Mouse (Mus musculus) ovary, adult 18-20 months (tissue): Measurements from ENCODE around the gene Hist2h2bb.
"Not testable (repeated sequence)": the region's sequence is repeated elsewhere in the genome, so short reads cannot be mapped to it uniquely, and the experiment has no call there.

Experiments
- DNase-seq: peaks from one replicate; pipeline ENCODE4 v3.0.0; 2022; ENCODE audit warnings: low spot score, mixed read lengths

The Hist2h2bb gene

DNA sequence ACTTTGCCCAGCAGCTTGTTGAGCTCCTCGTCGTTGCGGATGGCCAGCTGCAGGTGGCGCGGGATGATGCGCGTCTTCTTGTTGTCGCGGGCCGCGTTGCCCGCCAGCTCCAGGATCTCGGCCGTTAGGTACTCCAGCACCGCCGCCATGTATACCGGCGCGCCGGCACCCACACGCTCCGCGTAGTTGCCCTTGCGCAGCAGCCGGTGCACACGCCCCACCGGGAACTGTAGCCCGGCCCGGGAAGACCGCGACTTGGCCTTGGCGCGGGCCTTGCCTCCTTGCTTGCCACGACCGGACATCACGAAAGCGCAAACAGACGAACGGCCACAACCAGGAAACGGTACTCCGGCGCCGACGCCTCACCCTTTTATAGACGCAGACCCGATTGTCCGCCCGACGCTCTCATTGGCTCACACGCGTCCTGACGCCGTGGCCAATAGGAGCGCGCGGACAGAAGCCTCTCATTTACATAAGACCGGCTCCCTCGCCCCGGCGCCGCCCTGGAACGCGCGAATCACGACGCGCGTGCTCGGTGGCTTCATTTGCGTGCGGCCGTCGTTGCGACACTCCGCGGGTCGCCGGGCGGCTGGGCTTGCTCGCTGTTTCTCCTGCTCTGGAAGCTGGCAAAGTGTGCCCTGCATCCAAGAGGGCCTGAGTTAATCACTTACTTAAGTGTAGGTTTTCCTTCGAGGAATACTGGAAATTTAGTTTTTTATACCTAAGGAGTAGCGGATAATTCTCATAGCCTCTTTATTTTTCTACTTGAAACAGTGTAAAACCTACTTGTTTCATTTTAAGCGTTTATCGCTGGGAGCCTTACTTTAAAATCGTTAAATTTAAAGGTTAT lies 29.4 kb upstream of the Hist2h2bb start, which contains the start of gene Hist2h2aa2:
TSS of gene Hist2h2aa2 (minus strand) at position 328 of the 850 bp plus-strand sequence.
- DNase-seq: peak; percentile 93

DNA sequence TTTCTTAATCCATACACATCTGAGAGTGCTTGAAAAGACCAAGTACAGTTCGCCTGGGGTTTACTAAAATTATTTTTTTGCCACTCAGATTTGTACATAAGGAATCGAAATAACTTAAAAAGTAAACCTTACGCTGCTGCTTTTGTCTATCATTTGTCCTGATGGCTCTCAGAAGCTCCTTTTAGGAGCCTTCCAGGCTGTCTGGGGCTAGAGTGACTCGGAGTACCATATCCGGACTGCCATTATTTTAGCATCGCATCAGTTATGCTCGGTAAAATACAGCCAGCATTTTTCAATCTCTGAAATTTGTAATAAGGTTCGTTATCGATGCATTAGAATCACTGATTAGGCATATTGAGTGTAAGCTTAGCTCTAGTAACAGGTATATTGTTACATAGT lies 28.8 kb upstream of the Hist2h2bb start:
- no peak for DNase-seq

DNA sequence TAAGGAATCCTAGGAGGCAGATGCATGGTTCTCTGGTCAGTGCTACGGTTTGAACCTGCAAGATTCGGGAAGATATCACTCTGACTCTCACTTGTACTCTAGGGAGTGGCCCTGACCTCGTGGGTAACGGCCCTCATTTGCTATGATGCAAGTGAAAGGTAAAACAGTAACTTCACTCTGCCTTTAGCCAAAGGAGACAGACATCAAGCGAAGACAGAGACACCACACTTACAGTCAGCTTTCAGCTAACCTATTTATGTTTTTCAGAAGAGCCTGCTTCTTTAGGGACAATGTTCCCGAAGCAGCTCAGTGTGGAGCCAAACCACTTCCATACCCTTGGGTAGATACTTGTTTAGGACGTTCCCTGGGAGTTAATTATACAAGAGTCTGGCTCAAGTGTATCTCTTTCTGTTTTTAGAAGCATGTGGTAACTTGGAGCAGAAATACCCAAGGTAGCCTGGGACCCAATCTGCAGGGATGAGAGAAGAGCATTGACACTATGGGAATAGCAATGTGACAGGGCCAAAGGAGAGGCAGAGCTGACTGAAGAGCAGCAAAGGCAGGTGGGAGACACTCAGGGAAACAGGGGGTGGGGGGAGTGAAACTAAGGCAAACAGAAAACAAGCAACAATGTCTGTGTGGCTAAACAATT lies 25.5 kb upstream of the Hist2h2bb start:
- no peak for DNase-seq

DNA sequence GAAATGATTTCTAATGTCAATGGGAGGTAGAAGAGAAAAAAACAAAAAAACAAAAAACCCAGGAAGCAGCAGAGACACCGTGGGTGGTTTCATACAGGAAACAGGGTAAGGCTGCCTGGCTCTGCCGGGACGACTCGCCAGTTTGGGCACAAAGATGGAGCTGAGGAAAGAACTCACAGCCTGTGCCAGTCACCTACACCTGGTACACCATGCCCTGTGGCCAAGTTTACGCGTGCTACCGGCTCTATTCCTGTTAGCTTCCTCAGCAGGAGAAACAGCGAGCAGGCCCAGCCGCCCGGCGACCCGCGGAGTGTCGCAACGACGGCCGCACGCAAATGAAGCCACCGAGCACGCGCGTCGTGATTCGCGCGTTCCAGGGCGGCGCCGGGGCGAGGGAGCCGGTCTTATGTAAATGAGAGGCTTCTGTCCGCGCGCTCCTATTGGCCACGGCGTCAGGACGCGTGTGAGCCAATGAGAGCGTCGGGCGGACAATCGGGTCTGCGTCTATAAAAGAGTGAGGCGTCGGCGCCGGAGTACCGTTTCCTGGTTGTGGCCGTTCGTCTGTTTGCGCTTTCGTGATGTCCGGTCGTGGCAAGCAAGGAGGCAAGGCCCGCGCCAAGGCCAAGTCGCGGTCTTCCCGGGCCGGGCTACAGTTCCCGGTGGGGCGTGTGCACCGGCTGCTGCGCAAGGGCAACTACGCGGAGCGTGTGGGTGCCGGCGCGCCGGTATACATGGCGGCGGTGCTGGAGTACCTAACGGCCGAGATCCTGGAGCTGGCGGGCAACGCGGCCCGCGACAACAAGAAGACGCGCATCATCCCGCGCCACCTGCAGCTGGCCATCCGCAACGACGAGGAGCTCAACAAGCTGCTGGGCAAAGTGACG lies 24.3 kb upstream of the Hist2h2bb start, which contains the start of gene Hist2h2aa1:
TSS of gene Hist2h2aa1 (plus strand) at position 495 of the 884 bp plus-strand sequence.
- DNase-seq: peak; percentile 76

DNA sequence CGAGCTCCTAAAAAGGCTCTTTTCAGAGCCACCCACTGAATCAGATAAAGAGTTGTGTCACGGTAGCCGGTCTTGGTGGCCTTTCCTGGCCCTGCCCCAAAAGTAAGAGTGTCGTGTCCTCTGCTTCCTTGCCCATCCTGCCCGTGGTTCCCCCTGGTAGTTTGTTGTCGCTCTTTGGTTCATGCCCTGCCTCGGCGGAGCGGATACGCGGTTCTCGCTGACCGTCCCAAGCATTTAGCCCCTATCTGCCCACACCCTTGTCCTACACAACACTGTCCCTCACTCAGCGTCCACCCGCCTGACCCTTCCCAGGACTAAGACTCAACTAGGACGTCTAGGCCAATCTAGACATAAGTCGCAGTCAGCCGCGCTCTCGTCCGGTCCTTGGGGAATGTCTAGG lies 23.5 kb upstream of the Hist2h2bb start:
- DNase-seq: not testable (repeated sequence)

DNA sequence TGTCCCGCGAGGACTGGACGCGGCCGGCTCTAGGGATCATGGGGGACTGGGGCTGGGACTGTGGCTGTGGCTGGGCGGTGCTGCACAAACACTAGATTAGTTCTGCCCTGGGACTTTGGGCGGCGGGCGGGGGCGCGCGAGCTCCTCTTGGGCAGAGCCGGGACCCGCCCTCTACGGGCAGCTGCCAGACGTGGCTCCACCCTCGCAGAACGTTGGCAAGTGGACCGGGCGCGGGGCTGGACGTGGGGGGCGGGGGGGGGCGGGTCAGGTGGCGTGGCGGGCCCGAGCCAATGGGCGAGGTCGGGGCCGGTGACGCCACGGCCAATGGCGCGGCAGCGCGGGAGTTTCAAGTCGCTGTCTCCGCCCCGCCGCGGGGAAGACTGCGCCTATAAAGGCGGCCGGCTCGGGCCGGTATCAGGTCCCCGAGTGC lies 23.1 kb upstream of the Hist2h2bb start, which contains the start of gene Hist2h3c1:
TSS of gene Hist2h3c1 (plus strand) at position 259 of the 430 bp plus-strand sequence.
- DNase-seq: not testable (repeated sequence)

DNA sequence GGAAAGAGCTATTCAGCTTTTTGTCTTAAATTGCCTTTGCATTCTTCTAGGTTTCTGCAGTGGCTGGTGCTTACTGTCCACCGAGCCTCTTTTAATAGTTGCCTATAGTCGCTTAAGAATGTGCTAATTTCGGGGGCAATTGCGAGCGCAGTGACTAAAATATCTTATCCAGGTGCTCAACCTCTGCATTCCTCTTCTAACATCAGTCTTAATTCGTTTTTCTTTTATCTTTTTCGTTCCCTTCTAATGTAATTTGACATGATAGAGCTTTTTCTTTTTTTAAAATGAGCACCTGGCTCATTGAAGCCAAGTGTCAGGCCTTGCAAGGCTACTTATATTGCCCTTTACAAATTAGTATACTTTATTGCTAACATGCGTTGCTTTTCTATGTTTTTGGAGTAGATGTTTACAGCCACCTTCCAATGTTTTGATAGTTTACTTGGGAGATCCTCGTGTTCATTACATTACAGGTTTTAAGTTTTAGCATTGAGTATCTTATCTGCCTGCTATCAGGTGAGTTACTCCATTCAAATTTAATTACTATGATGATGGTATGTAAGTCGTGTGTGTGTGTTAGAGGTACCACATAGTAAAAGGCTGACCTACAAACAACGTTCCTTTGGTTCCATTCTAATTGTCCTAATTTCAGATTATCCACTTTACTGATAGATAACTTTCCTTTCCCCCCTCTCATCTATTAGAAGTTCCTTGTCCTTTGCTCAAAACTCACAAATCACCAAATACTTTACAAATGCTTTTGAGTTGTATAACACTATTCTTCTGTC lies 22.0 kb upstream of the Hist2h2bb start:
- no peak for DNase-seq

DNA sequence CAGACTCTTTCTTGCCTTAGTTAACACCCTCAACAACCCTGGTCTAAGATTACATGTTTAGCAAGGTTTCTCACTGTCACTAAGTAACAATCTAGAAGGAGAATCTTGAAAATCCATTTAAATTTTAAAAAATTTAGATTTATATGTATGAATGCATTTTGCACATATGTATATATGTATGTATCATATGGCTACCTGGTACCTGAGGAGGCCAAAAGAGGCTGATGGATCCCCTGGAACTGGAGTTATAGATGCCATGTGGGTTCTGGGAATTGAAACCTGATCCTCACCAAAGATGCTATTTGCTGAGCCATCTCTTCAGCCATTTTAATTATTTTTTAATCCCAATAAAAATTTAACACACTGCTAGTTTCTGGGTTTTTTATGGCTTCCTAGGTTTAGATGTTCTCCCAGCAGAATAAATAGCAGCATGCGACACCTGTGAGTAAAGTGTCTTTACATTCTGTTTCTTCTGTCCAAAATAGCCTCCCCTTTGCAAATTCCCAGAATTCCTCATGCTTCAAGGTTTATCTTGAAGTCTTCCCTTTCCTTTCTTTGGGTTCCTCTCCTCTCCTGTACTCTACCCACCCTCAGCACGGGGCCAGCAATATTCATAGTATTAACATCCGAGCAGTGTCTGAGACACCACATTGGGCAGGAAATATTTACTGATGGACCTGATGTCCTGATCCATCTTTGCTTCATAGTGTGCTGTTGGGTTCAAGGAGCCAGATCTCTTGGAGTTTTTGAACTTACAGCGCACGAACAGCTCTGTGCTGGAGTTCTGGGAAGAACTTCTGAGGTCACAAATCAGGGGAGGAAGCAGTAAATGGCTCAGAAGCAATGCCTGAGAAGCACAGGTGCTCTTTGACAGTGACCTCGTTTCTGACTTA lies 21.2 kb upstream of the Hist2h2bb start:
- DNase-seq: no peak

DNA sequence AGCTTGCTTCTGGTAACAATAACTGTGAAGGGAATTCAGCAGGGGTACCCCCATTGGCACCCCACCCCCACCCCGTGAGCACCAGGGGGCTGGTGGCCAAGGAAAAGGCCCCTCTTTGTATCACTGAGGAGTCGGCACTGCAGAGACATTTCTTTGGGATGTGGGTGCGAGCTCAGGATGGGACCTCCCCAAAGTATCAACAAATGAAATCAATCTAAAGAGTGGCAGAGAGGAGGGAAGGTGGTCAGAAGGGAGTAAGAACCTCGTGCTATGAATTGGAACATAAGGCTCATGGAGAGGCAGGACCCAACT lies 20.6 kb upstream of the Hist2h2bb start:
- DNase-seq: no peak

DNA sequence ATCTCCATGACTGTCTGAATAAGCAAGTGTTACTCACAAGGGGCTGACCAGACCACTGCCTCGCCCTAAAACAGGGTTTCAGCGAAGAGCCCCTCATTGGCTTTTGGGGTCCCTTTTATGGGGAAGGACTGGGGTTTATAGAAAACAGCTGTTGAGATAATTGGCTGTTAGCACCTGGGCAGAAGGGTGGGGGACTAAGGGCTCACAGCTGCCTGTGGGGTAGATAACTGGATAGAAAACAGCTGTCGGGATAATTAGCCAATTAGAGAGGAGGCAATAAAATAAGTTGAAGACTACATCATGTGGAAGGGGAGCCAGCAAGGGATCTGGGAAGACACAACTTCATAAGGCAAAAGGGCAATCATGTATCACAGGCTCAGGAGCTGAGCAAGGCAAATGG lies 18.7 kb upstream of the Hist2h2bb start:
- no peak for DNase-seq

DNA sequence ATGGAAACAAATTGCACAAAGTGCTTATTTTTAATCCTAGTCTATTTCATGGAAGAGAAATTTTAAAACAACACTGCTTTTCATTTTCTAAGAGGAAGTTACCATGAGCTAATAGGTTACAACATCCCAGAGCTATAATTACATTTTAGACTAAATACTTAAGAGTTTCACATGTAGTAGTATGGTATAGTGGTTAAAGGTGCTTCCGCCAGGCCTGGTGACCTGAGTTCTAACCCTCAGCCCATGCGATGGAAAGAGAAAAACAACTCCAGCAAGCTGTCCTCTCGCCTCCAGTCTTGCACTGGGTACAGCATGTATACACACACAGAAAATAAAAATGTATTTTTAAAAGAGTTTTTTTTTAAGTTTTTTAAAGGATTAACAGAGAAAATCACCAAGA lies 17.8 kb upstream of the Hist2h2bb start:
- no peak for DNase-seq

DNA sequence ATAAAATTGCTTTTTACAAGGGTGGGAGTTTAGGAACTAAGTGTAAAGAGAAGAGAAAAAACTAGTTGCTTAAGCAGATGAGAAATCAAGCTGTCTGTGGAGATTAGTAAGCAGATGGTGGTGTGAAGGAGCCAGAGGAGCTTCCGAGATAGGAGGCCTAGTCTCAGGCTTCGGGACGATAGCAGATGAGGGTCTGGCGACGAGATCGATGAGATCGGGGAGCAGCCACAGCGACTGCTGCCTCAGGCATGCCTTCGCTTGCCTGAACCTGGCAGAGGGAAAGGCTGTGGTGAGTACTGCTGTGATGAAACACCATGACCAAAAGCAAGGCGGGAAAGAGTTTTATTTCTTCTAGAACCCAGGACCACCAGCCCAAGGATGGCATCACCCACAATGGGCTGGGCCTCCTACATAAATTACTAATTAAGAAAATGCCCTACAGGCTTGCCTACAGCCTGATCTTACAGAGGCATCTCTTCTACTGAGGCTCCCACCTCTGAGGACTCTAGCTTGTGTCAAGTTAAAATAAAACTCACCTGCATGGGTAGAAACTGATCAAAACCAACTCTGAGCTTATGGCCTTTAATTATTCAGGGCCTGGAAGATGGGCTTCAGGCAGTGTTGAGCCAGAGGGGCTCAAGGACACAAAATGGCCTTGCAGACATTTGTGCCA lies 14.7 kb upstream of the Hist2h2bb start:
- no peak for DNase-seq

DNA sequence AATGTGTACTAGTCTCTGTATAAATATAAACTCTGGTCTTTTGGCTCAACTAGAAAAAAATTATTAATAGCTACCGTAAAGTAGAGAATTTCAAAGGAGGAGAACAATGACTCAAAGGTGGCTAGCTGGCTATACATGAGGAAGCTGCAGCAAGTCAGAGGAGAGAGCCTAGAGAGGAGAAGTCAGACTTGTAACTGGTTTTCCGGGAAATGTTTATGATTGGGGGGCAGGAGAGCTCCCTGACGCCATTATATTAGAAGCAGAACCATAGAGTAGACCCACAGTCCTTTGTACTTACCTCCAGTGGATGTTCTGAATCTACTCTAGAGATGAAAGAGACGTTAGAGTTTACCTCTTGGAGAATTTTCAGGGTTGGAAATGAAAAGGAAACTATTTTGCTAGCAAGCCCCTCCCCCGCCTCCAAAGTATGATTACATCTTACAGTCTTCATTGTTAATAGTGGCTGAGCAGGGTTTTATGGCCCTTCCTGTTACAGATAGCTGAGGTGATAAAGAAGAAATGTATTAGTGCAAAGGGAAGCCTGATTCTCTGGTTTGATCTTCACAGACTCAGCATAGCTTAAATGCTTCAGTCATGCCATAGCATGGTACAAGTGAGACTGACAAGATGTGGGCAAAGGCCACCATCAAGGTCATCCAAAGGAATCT lies 13.5 kb upstream of the Hist2h2bb start:
- DNase-seq: no peak

DNA sequence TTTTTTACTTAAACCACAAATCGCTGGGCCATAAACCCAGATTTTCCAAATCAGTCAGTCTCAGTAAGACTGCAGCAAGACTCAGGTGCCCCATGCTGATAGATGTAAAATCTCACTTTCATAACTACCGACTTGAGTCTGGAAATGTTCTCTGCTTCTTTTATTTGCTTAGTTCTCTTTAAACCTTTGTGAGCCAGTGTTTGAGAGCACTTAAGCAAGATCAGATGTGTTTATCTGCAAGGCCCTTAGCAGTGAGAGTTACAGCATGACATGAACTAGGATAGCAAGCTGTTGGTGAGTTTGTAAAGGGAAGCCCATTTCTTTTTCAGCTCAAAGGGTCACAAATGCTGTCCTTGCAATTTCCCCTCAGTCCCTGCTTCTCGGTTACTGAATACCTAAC lies 12.4 kb upstream of the Hist2h2bb start:
- DNase-seq: no peak

DNA sequence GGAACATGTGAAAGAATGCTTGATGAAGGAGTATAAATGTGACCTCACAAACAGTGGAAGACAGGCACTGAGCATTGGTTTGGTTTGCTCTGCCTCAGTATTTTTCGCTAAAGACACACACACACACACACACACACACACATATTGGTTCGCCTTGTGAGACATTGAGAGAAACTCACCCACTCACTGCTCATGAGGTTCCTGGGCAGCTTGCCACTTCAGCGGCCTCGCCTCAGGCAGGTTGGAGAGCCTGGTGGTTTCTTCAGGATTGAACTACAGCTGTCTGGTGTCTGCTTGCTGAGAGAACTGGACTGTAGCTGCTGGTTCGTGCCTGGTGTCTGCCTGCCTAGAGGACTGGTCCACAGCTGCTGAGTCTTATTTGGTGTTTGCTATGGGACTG lies 9.3 kb upstream of the Hist2h2bb start:
- DNase-seq: no peak

DNA sequence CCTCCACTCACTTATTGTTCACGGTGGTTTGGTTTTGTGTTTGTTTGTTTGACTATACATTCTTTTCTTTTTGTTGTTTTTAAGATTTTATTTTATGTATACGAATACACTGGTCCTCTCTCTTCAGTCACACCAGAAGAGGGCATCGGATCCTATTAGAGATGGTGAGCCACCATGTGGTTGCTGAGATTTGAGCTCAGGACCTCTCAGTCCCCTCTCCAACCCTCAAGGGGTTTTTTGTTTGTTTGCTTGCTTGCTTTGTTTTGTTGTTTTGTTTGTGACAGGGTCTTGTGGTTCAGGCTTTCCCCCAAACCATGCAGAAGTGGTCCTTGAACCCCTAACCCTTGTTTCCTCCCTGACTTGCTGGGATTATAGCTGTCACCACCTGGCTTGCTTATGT lies 7.9 kb upstream of the Hist2h2bb start:
- no peak for DNase-seq

DNA sequence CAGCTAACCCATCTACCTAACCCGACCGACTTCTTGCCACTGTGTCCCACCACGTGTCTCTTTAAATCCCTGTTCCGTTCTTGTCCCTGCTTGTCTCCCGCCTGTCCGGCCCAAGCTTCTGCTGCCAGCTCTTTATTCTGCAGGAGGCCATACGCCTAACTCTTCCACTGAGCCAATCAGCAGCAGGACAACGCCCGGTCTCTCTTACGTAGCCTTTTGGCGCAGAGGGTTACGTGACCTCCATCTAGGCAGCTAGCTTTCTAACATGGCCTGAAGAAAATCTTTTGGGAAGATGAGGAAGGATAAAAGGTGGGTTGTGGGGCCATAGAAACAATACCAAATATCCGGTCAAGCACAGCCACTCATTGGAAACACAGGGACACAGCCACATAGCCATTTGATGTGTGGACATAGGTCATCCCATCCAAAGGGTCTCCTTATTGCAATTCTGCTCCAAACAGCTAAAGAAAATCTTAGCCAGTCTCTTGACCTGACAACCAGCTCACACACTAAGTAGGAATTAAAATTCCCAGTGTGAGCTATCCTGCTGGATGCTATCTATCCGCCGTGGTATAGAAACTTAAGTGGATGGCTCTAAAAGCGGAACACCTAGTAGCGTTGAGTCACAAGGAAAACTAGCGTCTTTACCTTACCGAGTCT lies 7.2 kb upstream of the Hist2h2bb start:
- DNase-seq: peak; percentile 81

DNA sequence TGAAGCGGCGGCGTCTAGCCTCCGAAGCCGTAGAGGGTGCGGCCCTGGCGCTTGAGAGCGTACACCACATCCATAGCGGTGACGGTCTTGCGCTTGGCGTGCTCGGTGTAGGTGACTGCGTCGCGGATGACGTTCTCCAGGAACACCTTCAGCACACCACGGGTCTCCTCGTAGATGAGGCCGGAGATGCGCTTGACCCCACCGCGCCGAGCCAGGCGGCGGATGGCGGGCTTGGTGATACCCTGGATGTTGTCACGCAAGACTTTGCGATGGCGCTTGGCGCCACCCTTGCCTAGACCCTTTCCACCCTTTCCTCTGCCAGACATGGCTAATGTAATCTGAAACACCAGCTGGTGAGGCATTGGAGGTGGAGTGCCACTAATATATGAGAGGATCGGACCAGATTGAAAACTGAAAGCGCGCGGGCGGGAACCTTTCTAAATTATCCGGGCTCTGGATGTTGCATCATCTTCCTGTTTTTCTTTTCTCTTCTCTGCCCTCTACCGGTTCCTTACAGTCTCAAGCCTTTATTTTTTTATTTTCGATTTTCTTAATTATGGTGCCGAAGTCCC lies 6.5 kb upstream of the Hist2h2bb start, which contains the start of gene Hist2h4:
TSS of gene Hist2h4 (minus strand) at position 333 of the 572 bp plus-strand sequence.
- DNase-seq: peak; percentile 90
